In genomic region chr10:12731459-12731858, GRCm38 (mm10) we compare ENCODE assay signal across 16 mouse cellular contexts.
"Had no signal": no experiment of that assay in that cellular context is flagged by ENCODE, and none has a peak within 500 bp of the region (broad histone marks: within the 10 kb centered on the region; RNA-seq: fewer than 3 reads in every experiment).

No protein-coding gene starts in this region.

- H3K27me3 ChIP-seq: midbrain, embryonic 12.5 days; midbrain, embryonic 15.5 days; neural tube, embryonic 13.5 days; stomach, embryonic 15.5 days had no signal

- H3K9ac ChIP-seq: liver, embryonic 14.5 days; midbrain, embryonic 12.5 days; midbrain, embryonic 15.5 days; neural tube, embryonic 13.5 days; stomach, embryonic 15.5 days had no signal

- DNase-seq: kidney, adult 9 months; kidney, postnatal 14 days; kidney, postnatal 4 days; lung, adult 2 months; lung, postnatal 14 days; lung, postnatal 4 days; retina, postnatal 1 day; right cerebral cortex, postnatal 25 days; spleen, adult 18-20 months; thymus, postnatal 25 days had no signal

- H3K27ac ChIP-seq: liver, embryonic 14.5 days; midbrain, embryonic 12.5 days; midbrain, embryonic 15.5 days; neural tube, embryonic 13.5 days; stomach, embryonic 15.5 days had no signal

- H3K4me2 ChIP-seq: midbrain, embryonic 12.5 days; midbrain, embryonic 15.5 days; neural tube, embryonic 13.5 days; stomach, embryonic 15.5 days had no signal

- H3K9me3 ChIP-seq: midbrain, embryonic 12.5 days; midbrain, embryonic 15.5 days; neural tube, embryonic 13.5 days; stomach, embryonic 15.5 days had no signal

- H3K4me3 ChIP-seq: midbrain, embryonic 12.5 days; midbrain, embryonic 15.5 days; myocyte; neural tube, embryonic 13.5 days; stomach, embryonic 15.5 days had no signal

- ATAC-seq: midbrain, embryonic 15.5 days had no signal
